ENCODE assay signal across 8 mouse cellular contexts in genomic region chr6:114876546-114876945, GRCm38 (mm10).
DNase-seq lines count a peak whose midpoint lies in the region; ATAC-seq and TF ChIP-seq lines count a peak whose summit lies in the region.

No protein-coding gene starts in this region.

- peak overlapping the region; percentile 60 for H3K27ac ChIP-seq in heart, adult 2 months
- H3K27ac ChIP-seq in cortical plate, adult 2 months (ENCODE audit: insufficient read depth, low read length): peak overlapping the region; percentile 26; the same call in 1 of the 2 replicates
- H3K27ac ChIP-seq in hindbrain, embryonic 16.5 days (ENCODE audit: low read depth, low read length): peak overlapping the region; percentile 61
- peak overlapping the region; percentile 90 for H3K27ac ChIP-seq in liver, embryonic 13.5 days

- TF ChIP-seq EP300 in heart, adult 2 months (IDR thresholded peaks at IDR 0.05; ENCODE audit: insufficient read depth, low read depth, low read length): no peak

- intact Hi-C loops in heart, adult 2 months (cut with DNase I): loop anchor here (2.0 kb wide), 1 partner anchor 14 kb away; no protein-coding TSS in a partner anchor
- intact Hi-C loops in heart, postnatal 25 days (cut with DNase I): loop anchor here (2.0 kb wide), 1 partner anchor 14 kb away; no protein-coding TSS in a partner anchor

- ATAC-seq in hindbrain, embryonic 16.5 days: no peak
- ATAC-seq in liver, embryonic 13.5 days (ENCODE audit: low read depth): no peak

- no peak overlapping the region for H3K4me2 ChIP-seq in hindbrain, embryonic 16.5 days (ENCODE audit: low read length)
- H3K4me2 ChIP-seq in liver, embryonic 13.5 days: no peak overlapping the region

- no peaks in the 10 kb centered on the region for H3K9me3 ChIP-seq in hindbrain, embryonic 16.5 days (ENCODE audit: control insufficient read depth, low read length)
- no peaks in the 10 kb centered on the region for H3K9me3 ChIP-seq in liver, embryonic 13.5 days (replicated peaks)

- no peak for TF ChIP-seq CTCF in heart, adult 2 months (IDR thresholded peaks at IDR 0.05)
- TF ChIP-seq CTCF in cortical plate, adult 2 months (IDR thresholded peaks at IDR 0.05; ENCODE audit: extremely low read depth, insufficient read depth, low read length): no peak

- TF ChIP-seq POLR2A in heart, adult 2 months (IDR thresholded peaks at IDR 0.05; ENCODE audit: insufficient read depth, low read depth, low read length): no peak
- TF ChIP-seq POLR2A in cortical plate, adult 2 months (IDR thresholded peaks at IDR 0.05; ENCODE audit: extremely low read depth, insufficient read depth, low read length): no peak

- no peak overlapping the region for H3K4me3 ChIP-seq in heart, adult 2 months
- no peak overlapping the region for H3K4me3 ChIP-seq in cortical plate, adult 2 months (ENCODE audit: insufficient read depth, low read length)
- no peak overlapping the region for H3K4me3 ChIP-seq in hindbrain, embryonic 16.5 days (ENCODE audit: low read length)
- no peak overlapping the region for H3K4me3 ChIP-seq in liver, embryonic 13.5 days (replicated peaks)

- no peaks in the 10 kb centered on the region for H3K27me3 ChIP-seq in heart, adult 2 months (ENCODE audit: control insufficient read depth, insufficient read depth, low read length)
- no peaks in the 10 kb centered on the region for H3K27me3 ChIP-seq in hindbrain, embryonic 16.5 days (replicated peaks; ENCODE audit: control insufficient read depth, insufficient read depth, low read length)
- H3K27me3 ChIP-seq in liver, embryonic 13.5 days: no peaks in the 10 kb centered on the region

- DNase-seq in heart, adult 2 months: no peak
- no peak for DNase-seq in heart, postnatal 25 days (ENCODE audit: low spot score)
- no peak for DNase-seq in liver, embryonic 13.5 days
- no peak for DNase-seq in right cerebral cortex, postnatal 25 days
- DNase-seq in adrenal gland, postnatal 25 days: no peak
- no peak for DNase-seq in right cerebral cortex, adult 18-20 months

- 55% methylated on average over 6 of the region's 6 CpGs for WGBS in heart, adult 2 months
- 61% methylated on average over 6 of the region's 6 CpGs for WGBS in hindbrain, embryonic 16.5 days
- 67% methylated on average over 6 of the region's 6 CpGs for whole genome bisulfite sequencing in liver, embryonic 13.5 days (ENCODE audit: insufficient replicate concordance)

- H3K79me2 ChIP-seq in heart, adult 2 months (replicated peaks; ENCODE audit: control insufficient read depth, insufficient read depth, low read length): peaks cover 9% of the 10 kb centered on the region

- no peak overlapping the region for H3K9ac ChIP-seq in heart, adult 2 months (ENCODE audit: low read depth, low read length)
- H3K9ac ChIP-seq in hindbrain, embryonic 16.5 days (ENCODE audit: low read depth, low read length): no peak overlapping the region
- no peak overlapping the region for H3K9ac ChIP-seq in liver, embryonic 13.5 days

- peaks cover 52% of the 10 kb centered on the region for H3K4me1 ChIP-seq in heart, adult 2 months (ENCODE audit: control insufficient read depth, insufficient read depth, low read length)
- peaks cover 25% of the 10 kb centered on the region for H3K4me1 ChIP-seq in cortical plate, adult 2 months (ENCODE audit: control insufficient read depth, insufficient read depth, low read length)
- peaks cover 79% of the 10 kb centered on the region for H3K4me1 ChIP-seq in hindbrain, embryonic 16.5 days (ENCODE audit: control insufficient read depth, insufficient read depth, low read depth, low read length)
- H3K4me1 ChIP-seq in liver, embryonic 13.5 days (replicated peaks): peaks cover 93% of the 10 kb centered on the region

- peaks cover 20% of the 10 kb centered on the region for H3K36me3 ChIP-seq in heart, adult 2 months (ENCODE audit: control insufficient read depth, insufficient read depth, low read length)
- H3K36me3 ChIP-seq in hindbrain, embryonic 16.5 days (ENCODE audit: control insufficient read depth, insufficient read depth, low read length): no peaks in the 10 kb centered on the region
- 0 out of 2 replicates have a peak, but pooled peaks cover under 1% of the 10 kb centered on the region for H3K36me3 ChIP-seq in liver, embryonic 13.5 days

Comparison
In these comparisons a context has a peak if more than half of its experiments do, and no peak if none do; other contexts are left out.
1. H3K27ac ChIP-seq: peak in every context shown above with its lines; median percentile 90 in liver, embryonic 13.5 days; 61 in hindbrain, embryonic 16.5 days; 60 in heart, adult 2 months; 26 in cortical plate, adult 2 months.